Mouse (Mus musculus) ovary, adult 2 months (tissue): ENCODE measurements around the gene Asb7. TPM values are rescaled to one million over a fixed set of nuclear protein-coding genes. Genes with fewer than 3 reads are reported as not detected.

Experiments
- polyA plus RNA-seq: library from polyadenylated mRNA; depleted of rRNA; stranded (reverse); fragments of >200 nt; gene quantifications from 2 replicates; pipeline ENCODE4 v1.2.3, GENCODE M21; 2012; rRNA removed

The Asb7 gene
- 3.6 and 3.9 TPM in 2 replicates for polyA plus RNA-seq

DNA sequence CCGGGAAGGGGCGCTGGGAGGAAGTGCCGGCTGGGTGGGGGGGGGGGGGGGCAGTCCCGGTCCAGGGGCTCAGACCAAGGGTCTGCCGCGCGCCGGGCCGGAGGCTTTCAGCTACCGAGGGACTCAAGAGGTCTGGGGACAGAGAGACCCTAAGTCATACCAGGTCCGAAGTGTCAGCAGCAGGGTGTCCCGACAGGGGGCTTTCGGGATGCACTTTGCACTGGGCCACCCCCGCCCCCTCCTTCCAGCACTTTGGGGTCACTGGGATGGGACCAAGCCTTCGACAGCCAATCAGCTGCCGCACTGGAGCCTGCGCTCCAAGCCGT, at the start of gene Asb7:
Gene Asb7, minus strand, starts transcription at position 303 of the 326 bp plus-strand sequence.

GRCm38 (mm10) chr7:66689620-66690360, 394 bp upstream of the Asb7 start, which contains the start of gene Lins1:
Gene Lins1 (plus strand): TSS chr7:66689889.

Other genes starting within 250 kb of the Asb7 start
- 8.8 and 9.4 TPM in 2 replicates for gene Lins1, start 293 bp upstream of the Asb7 start, polyA plus RNA-seq
- 0.17 and 0.33 TPM in 2 replicates for gene Cers3, start 53.9 kb upstream of the Asb7 start, polyA plus RNA-seq
- gene Adamts17, start 150.1 kb upstream of the Asb7 start, polyA plus RNA-seq: 1.8 and 1.9 TPM in 2 replicates